Mouse (Mus musculus) erythroblast, embryonic 14.5 days (primary cell): ENCODE results near the gene Sptb.

Experiments used
- GATA1 ChIP-seq: IDR thresholded peaks from 2 replicates; pipeline ENCODE4 v1.6.1; 2012; ENCODE audit warnings: low read length, inconsistent platforms, mixed read lengths
- TAL1 ChIP-seq: IDR thresholded peaks from 3 replicates; pipeline ENCODE4 v1.6.1; 2012; ENCODE audit warnings: low read length, inconsistent platforms, mixed read lengths

GRCm38 (mm10) chr12:76603779-76604178 lies 106.6 kb downstream of the Sptb start:
- TF ChIP-seq GATA1 (no peak), TAL1 (no peak)
